Mouse (Mus musculus) neural tube, embryonic 13.5 days (tissue): ENCODE measurements at regions not wholly inside any gene's neighbourhood (a gene's known extent, or its start where the extent isn't known, plus 50 kb on each side); places are given as distances from the start of the nearest gene placed in this dataset.

Experiments used
- ATAC-seq: fragments of 200-750 bp; cut with Nextera tagmentation; 2 replicates; pipeline ENCODE4 v1.8.0; 2017; ENCODE audit warnings: low read depth, mild to moderate bottlenecking, moderate TSS enrichment, moderate library complexity
- H3K27ac ChIP-seq: fragments of 300-500 bp; sonication (generic); replicated peaks from 2 replicates; pipeline ENCODE4 v1.5.1; 2015; ENCODE audit warnings: moderate library complexity, mild to moderate bottlenecking, inconsistent platforms
- H3K27me3 ChIP-seq: fragments of 300-500 bp; sonication (generic); 2 replicates; pipeline ENCODE4 v1.6.1; 2015; ENCODE audit warnings: mild to moderate bottlenecking, inconsistent platforms
- H3K36me3 ChIP-seq: fragments of 300-500 bp; sonication (generic); 2 replicates; pipeline ENCODE4 v1.6.1; 2015; ENCODE audit warnings: mild to moderate bottlenecking, inconsistent platforms
- H3K4me1 ChIP-seq: fragments of 300-500 bp; sonication (generic); replicated peaks from 2 replicates; pipeline ENCODE4 v1.6.1; 2015; ENCODE audit warnings: inconsistent platforms
- H3K4me2 ChIP-seq: fragments of 300-500 bp; sonication (generic); 2 replicates; pipeline ENCODE4 v1.6.1; 2015; ENCODE audit warnings: inconsistent platforms, mild to moderate bottlenecking, moderate library complexity
- H3K4me3 ChIP-seq: fragments of 300-500 bp; sonication (generic); 2 replicates; pipeline ENCODE4 v1.5.1; 2015; ENCODE audit warnings: mild to moderate bottlenecking, inconsistent platforms
- H3K9ac ChIP-seq: fragments of 300-500 bp; sonication (generic); 2 replicates; pipeline ENCODE4 v1.6.1; 2015; ENCODE audit warnings: moderate library complexity, mild to moderate bottlenecking, inconsistent platforms
- H3K9me3 ChIP-seq: fragments of 300-500 bp; sonication (generic); 2 replicates; pipeline ENCODE4 v1.6.1; 2016; ENCODE audit warnings: inconsistent platforms
- WGBS: fragments of 180-500 bp; shearing (Covaris S2); methylation state at CpG from one replicate; pipeline ENCODE4 v1.1.7; 2015; 5-methylcytosine and 5-hydroxymethylcytosine counted together

GRCm38 (mm10) chr13:97443731-97444428 is 203.0 kb downstream of the Enc1 start:
- Histone ChIP-seq H3K9me3 (no peaks in the 10 kb centered on the region), H3K27me3 (no peaks in the 10 kb centered on the region), H3K4me3 (no peak overlapping the region), H3K9ac (no peak overlapping the region), H3K4me1 (peaks cover 36% of the 10 kb centered on the region), H3K36me3 (no peaks in the 10 kb centered on the region), H3K27ac (no peak overlapping the region), H3K4me2 (no peak overlapping the region)
- 78% methylated on average over 14 of the region's 14 CpGs for WGBS
- ATAC-seq = no peak

DNA sequence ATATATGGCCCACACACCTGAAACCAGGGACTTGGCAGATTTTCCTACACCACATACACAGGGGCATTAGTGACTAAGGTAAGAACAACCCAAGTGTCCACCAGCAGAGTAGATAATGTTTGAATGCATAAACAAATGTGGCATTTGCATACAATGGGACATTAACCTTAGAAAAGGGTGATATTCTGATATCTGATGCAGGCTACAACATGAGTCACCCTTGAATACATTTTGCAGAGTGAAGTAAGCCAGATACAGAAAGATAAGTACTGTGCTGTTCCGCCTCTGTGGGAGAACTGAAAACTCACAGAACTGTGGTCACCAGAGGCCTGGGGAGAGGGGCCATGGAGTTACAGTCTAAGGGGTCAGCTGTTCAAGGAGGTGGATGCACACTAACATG is 201.9 kb downstream of the Enc1 start:
- Histone ChIP-seq H3K4me3 (no peak overlapping the region), H3K27ac (peak overlapping the region; percentile 49), H3K27me3 (no peaks in the 10 kb centered on the region), H3K9me3 (no peaks in the 10 kb centered on the region), H3K4me1 (peaks cover 46% of the 10 kb centered on the region), H3K36me3 (no peaks in the 10 kb centered on the region), H3K9ac (no peak overlapping the region), H3K4me2 (no peak overlapping the region)
- ATAC-seq = no peak
- WGBS = 94% methylated on average over 1 of the region's 1 CpGs

DNA sequence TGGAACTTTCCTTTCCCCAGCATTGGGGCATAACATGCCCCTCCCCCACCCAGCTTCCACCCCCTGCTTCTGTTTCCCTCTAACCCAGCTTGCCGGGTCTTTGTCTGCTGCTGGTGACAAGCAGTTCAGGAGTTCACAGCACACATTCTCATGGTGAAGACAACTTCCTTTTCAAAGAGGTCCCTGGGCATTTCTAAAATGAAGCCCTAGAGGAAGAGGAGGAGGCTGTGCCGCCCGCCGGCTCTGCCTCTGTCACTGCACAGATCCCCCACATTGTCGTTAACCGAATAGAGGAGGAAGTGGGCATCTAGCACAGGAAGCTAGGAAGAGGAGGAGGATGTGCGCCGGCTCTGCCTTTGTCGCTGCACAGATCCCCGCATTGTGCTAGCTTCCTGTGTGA is 201.4 kb downstream of the Enc1 start:
- Histone ChIP-seq H3K36me3 (no peaks in the 10 kb centered on the region), H3K4me3 (no peak overlapping the region), H3K9ac (no peak overlapping the region), H3K27ac (peak overlapping the region; percentile 49), H3K4me1 (peaks cover 51% of the 10 kb centered on the region), H3K27me3 (no peaks in the 10 kb centered on the region), H3K9me3 (no peaks in the 10 kb centered on the region), H3K4me2 (0 out of 2 replicates have a peak overlapping the region, but pooled peaks have one; percentile 19)
- 19% methylated on average over 10 of the region's 10 CpGs for WGBS
- no peak for ATAC-seq

- no peak overlapping the region for H3K4me3 ChIP-seq
- H3K9ac ChIP-seq = no peak overlapping the region
- no peaks in the 10 kb centered on the region for H3K27me3 ChIP-seq
- WGBS = 44% methylated on average over 2 of the region's 2 CpGs
- ATAC-seq = no peak
- no peak overlapping the region for H3K4me2 ChIP-seq
- H3K9me3 ChIP-seq = no peaks in the 10 kb centered on the region
- no peaks in the 10 kb centered on the region for H3K36me3 ChIP-seq
- 0 out of 2 replicates have a peak overlapping the region, but pooled peaks have one; percentile 49 for H3K27ac ChIP-seq
- peaks cover 56% of the 10 kb centered on the region for H3K4me1 ChIP-seq
These were observed 200.9 kb downstream of the Enc1 start for GRCm38 (mm10) chr13:97441803-97442202.

GRCm38 (mm10) chr13:97439216-97439979 is 198.5 kb downstream of the Enc1 start:
- WGBS = 5% methylated on average over 16 of the region's 16 CpGs
- 0 out of 2 replicates have a peak overlapping the region, but pooled peaks have one; percentile 2 for H3K4me3 ChIP-seq
- peak overlapping the region; percentile 46 for H3K4me2 ChIP-seq
- peak overlapping the region; percentile 84 for H3K27ac ChIP-seq
- ATAC-seq = peak; percentile 38; the same call in 1 of the 2 replicates
- peak overlapping the region; percentile 58 for H3K9ac ChIP-seq
- H3K9me3 ChIP-seq = no peaks in the 10 kb centered on the region
- H3K36me3 ChIP-seq = no peaks in the 10 kb centered on the region
- H3K27me3 ChIP-seq = no peaks in the 10 kb centered on the region
- H3K4me1 ChIP-seq = peaks cover 80% of the 10 kb centered on the region

DNA sequence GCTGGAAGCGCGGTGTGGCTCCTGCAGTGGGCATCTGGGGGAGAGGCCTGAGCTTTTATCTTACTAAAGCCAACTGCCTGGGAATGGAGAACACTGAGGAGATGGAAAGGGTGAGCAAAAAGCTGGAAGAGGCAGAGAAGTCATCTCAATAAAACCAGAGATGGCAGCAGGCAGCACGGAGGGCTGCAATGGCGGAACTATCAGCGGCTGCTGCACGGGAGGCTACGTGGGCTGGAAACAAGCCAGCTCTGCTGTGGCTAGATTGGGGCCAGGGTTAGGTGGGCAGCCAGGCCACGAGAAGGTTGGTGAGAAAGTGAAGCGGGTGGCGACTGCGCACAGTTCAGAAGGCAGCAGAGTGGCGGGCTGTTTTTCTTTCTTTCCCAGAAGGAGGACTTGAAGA is 197.8 kb downstream of the Enc1 start:
- Histone ChIP-seq H3K4me2 (peak overlapping the region; percentile 46), H3K4me3 (0 out of 2 replicates have a peak overlapping the region, but pooled peaks have one; percentile 2), H3K9me3 (no peaks in the 10 kb centered on the region), H3K36me3 (no peaks in the 10 kb centered on the region), H3K9ac (peak overlapping the region; percentile 58), H3K27ac (peak overlapping the region; percentile 84), H3K4me1 (peaks cover 83% of the 10 kb centered on the region), H3K27me3 (no peaks in the 10 kb centered on the region)
- WGBS = 21% methylated on average over 12 of the region's 12 CpGs
- no peak for ATAC-seq

DNA sequence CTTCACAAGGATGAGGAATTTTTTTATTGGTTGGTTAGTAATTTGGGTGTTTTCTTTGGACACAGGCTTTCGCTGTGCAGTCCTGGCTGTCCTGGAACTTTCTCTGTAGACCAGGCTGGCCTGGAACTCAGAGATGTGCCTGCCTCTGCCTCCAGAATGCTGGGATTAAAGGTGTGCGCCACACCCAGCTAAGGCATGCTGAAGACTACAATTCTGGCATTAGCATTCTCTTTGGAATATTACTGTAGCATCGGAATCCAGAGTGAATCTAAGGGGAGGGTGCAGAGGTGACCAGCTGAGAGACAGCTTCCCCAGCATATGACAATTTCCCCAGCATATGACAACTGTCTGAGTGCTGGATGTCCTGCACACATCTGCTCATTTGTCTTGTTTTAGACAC is 197.4 kb downstream of the Enc1 start:
- H3K9ac ChIP-seq = peak overlapping the region; percentile 58
- no peak for ATAC-seq
- H3K4me2 ChIP-seq = peak overlapping the region; percentile 46

DNA sequence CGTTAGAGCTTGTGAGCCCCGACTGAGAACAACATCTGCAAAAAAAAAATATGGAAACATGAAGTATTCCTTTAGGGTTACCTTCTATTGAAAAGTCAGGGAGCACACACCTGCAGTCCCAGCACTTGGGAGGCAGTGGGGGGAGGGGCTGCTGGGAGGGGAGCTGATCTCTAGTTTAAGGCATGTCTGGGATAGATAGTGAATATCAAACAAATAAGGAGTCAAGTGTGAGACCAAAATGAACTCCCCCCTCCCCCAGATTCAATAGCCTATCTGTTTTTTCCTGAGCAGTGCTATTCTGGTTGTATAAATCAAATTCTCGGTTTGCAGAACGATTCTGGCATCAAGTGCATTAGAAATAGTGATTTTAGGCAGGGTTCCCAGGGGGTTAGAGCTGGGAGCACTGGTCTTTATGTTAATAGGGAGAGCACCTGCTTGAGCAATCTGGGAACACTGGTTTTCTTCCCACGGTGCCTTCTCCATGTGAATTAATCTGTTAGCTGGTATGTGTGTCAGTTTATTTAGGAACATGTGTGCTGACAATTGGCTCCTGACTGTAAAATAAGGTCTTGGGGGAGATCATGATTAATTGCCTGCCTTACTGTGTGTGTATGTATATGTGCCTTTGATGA is 195.9 kb downstream of the Enc1 start:
- H3K4me2 ChIP-seq = peak overlapping the region; percentile 64; the same call in 1 of the 2 replicates
- no peaks in the 10 kb centered on the region for H3K9me3 ChIP-seq
- no peak for ATAC-seq
- no peak overlapping the region for H3K4me3 ChIP-seq
- WGBS = 4% methylated on average over 5 of the region's 5 CpGs
- peaks cover 71% of the 10 kb centered on the region for H3K4me1 ChIP-seq
- no peaks in the 10 kb centered on the region for H3K27me3 ChIP-seq
- H3K36me3 ChIP-seq = no peaks in the 10 kb centered on the region
- peak overlapping the region; percentile 69; the same call in 1 of the 2 replicates for H3K9ac ChIP-seq
- peak overlapping the region; percentile 82 for H3K27ac ChIP-seq

More for the DNA sequence above, 197.4 kb downstream of the Enc1 start:
- Histone ChIP-seq H3K4me1 (peaks cover 83% of the 10 kb centered on the region), H3K9me3 (no peaks in the 10 kb centered on the region), H3K36me3 (no peaks in the 10 kb centered on the region), H3K4me3 (no peak overlapping the region), H3K27ac (peak overlapping the region; percentile 84), H3K27me3 (no peaks in the 10 kb centered on the region)
- 89% methylated on average over 3 of the region's 3 CpGs for WGBS

DNA sequence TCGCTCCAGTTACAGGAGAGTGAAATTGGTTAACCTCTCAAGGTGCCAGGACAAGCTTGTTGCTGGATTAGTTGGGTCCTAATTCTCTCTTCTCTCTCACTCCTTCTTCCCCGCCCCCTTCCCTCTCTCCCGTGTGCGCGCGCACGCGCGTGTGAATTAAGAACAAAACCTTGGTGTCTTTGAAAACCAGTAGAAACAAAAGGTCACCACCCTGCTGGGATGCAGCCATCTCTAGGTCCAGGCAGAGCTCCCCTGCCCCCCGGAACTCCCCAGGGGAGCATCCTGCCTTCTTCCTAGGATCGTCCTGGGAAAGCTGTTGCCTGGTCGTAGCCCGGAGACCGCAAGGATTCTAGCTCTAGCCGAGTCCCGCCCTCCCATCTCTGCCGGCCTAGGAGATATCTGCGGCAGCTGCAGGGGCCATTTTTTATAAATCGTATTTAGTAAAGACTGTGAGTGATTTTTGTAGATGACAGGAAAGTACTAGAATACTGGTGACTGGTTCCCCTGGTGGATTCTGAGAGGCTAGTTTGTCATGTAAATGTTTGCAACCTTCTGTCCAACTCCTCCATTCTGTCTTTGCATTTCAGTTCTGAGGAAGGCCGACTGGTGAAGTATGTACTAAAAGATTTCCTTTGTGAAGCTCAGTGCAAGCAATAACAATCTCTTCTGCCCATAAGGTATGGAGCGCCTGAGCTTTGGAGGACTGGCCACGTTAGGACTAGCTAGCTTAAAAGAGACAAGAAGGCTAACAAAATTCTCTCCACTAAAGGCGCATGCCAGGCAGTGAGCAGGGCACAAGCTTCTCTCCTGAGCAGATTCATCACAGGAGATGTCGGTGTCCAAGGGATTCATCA is 195.2 kb downstream of the Enc1 start:
- H3K9ac ChIP-seq = peak overlapping the region; percentile 69
- no peaks in the 10 kb centered on the region for H3K27me3 ChIP-seq
- H3K4me3 ChIP-seq = peak overlapping the region; percentile 32
- no peaks in the 10 kb centered on the region for H3K36me3 ChIP-seq
- peak; percentile 69 for ATAC-seq
- H3K4me1 ChIP-seq = peaks cover 64% of the 10 kb centered on the region
- WGBS = 1% methylated on average over 24 of the region's 24 CpGs
- H3K9me3 ChIP-seq = no peaks in the 10 kb centered on the region
- H3K4me2 ChIP-seq = peak overlapping the region; percentile 64
- peak overlapping the region; percentile 82 for H3K27ac ChIP-seq

DNA sequence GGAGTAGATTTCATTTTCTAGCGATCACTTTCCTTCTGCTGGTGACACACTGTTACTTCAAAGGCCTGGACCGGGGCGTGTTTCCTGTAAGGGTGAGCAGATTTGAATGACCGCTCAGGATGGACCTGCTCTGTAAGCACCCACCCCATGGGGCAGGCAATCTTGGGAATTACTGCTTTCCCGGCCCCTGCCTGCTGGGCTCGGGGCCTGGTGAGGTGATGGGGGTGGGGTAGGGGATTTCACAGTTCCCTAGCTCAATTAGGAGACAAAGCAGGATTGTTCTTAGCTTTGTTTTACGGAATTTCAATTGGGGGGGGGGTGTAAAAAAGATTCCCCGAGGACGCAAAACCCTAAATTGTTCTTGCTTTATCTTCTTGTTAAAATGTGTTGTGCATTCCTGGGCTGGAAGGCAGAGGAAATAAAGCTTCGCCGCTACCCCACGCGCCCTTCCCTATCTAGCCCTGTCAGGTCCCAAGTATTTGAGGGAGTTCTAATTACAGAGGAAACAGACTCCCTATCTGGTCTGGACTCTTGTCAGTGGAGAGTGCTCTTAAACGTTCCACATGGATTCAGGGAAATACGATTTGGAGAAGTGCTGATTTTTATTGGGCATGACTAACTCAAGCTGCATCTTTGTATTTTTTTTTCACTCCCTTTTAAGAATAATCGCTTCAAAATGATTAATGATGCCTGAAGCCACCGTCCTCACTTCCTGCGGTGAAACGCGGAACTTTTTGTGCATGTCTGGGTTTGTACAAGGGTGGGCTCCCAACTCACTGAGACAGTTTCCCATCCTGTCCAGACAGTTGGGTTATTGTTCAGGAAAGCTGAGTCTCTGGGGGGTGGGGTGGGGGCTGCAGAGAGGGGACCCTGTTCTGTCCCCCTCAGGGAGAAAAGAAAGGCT is 194.3 kb downstream of the Enc1 start:
- no peaks in the 10 kb centered on the region for H3K27me3 ChIP-seq
- H3K27ac ChIP-seq = peak overlapping the region; percentile 82
- H3K9me3 ChIP-seq = no peaks in the 10 kb centered on the region
- peak overlapping the region; percentile 64 for H3K4me2 ChIP-seq
- H3K9ac ChIP-seq = peak overlapping the region; percentile 69
- WGBS = 2% methylated on average over 20 of the region's 20 CpGs
- peaks cover 61% of the 10 kb centered on the region for H3K4me1 ChIP-seq
- H3K36me3 ChIP-seq = no peaks in the 10 kb centered on the region
- peak; percentile 64 for ATAC-seq
- peak overlapping the region; percentile 32 for H3K4me3 ChIP-seq
